Mouse (Mus musculus) lung, postnatal 0 days (tissue): ENCODE measurements around the gene Rhag.

Experiments
- CTCF ChIP-seq: IDR thresholded peaks from 2 replicates; pipeline ENCODE4 v1.5.1; 2016; ENCODE audit warnings: antibody characterized with exemption, mild to moderate bottlenecking
- EP300 ChIP-seq: IDR thresholded peaks from 2 replicates; pipeline ENCODE4 v1.6.1; 2016; ENCODE audit warnings: antibody characterized with exemption, mild to moderate bottlenecking, control low read depth

DNA sequence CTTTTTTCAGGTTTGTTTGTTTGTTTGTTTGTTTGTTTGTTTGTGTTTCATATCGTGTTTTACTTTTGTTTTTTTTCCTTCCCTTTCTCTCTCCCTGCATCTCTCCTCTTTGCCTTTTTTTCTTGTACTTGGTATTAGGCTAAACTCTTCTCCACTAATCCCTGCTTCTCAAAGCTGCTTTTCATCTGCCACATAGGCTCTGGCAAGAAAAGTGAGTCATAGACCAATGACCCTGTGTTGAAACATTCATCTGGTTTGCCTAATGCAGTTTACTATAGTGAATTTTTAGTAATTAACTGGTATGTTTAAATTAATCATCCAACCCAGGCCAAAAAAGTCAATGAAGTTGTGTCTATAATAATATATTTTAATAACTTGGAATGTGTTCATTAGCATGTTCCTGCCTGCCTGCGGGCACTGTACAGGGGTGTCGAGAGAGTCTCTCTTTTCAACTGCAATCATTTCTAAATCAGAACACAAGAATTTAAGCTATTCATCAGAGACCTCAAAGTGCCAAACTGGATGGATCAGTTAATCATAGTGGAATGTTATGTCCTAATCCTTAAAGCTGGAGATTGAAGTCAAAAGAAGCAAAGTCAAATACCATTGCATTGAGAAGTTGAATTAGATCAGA, 8.1 kb upstream of the Rhag start:
- TF ChIP-seq EP300 (no peak), CTCF (no peak)
